Mouse (Mus musculus): ENCODE results near the gene Epo. TPM values are rescaled to one million over a fixed set of nuclear protein-coding genes. Genes with fewer than 3 reads are reported as not detected.
A peak's percentile ranks its signal among the peaks of the same experiment; 100 is the strongest.

Epo gene
- polyA plus RNA-seq, 1 experiment from 2014 or later, result not detected

DNA sequence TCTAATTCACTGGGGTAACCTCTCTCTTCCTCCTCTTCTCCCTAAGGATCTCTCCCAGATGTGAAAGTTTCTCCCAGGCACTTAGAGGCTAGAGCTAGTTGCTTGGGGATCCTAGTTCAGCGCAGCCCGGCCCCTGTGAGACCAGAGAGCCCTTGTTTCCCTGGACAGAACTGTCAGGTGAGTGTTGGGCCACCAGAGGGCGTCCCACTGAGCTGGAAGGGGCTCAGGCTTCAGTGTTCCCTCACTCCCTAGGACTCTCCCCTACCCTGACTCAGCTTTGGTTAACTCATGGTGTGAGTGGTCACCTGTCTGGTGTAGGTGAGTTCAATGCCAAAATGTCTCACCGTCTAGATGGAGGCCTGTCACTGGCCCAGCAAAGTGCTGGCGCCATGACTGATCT is 14.6 kb downstream of the Epo start, which contains the start of gene Gigyf1:
Gene Gigyf1, plus strand, starts transcription at position 113 of the 400 bp plus-strand sequence.
- no peak for DNase-seq (ENCODE audit: low spot score)
- Histone ChIP-seq H3K27me3 (replicated peaks; ENCODE audit: control insufficient read depth, insufficient read depth, low read length) (no peaks in the 10 kb centered on the region), H3K27ac (ENCODE audit: low read depth, low read length) (no peak within 1 kb of the TSS), H3K9ac (ENCODE audit: low read length) (no peak within 1 kb of the TSS), H3K36me3 (ENCODE audit: control insufficient read depth, insufficient read depth, low read length) (peaks cover 66% of the 10 kb centered on the region), H3K4me2 (ENCODE audit: low read length) (no peak within 1 kb of the TSS), H3K4me1 (ENCODE audit: control insufficient read depth, insufficient read depth, low read length) (no peaks in the 10 kb centered on the region), H3K4me3 (ENCODE audit: low read depth, low read length) (no peak within 1 kb of the TSS), H3K9me3 (replicated peaks; ENCODE audit: control insufficient read depth, low read length) (no peaks in the 10 kb centered on the region)
- WGBS, result 77% methylated on average over 5 of the region's 5 CpGs
- ATAC-seq, result no peak

DNA sequence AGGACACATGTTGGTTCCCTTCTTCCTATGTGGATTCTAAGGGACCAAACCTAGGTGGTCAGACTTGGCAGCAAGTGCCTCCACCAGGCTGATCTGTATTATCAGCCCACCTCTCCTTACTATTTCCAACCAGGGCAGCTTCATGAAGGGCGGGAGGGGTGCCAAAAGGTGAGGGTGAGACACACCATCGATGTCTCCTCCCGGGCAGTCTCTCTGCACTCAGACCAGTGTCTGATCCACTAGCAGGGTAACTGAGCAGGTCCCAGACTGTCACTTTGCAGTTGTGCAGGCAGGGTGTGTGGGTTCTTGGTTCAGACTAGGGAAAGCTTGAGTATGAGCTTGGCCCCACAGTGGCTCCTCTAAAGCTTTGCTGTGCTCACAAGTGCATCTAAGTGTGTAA is 18.2 kb downstream of the Epo start:
- no peak overlapping the region for H3K27ac ChIP-seq (ENCODE audit: low read depth, low read length)
- no peak overlapping the region for H3K9ac ChIP-seq (ENCODE audit: low read length)
- peaks cover 32% of the 10 kb centered on the region for H3K36me3 ChIP-seq (ENCODE audit: control insufficient read depth, insufficient read depth, low read length)
- ATAC-seq, result no peak
- no peak overlapping the region for H3K4me2 ChIP-seq (ENCODE audit: low read length)
- no peaks in the 10 kb centered on the region for H3K27me3 ChIP-seq (replicated peaks; ENCODE audit: control insufficient read depth, insufficient read depth, low read length)
- H3K4me3 ChIP-seq (ENCODE audit: low read depth, low read length), result no peak overlapping the region
- H3K9me3 ChIP-seq (replicated peaks; ENCODE audit: control insufficient read depth, low read length), result no peaks in the 10 kb centered on the region
- H3K4me1 ChIP-seq (ENCODE audit: control insufficient read depth, insufficient read depth, low read length), result peaks cover 20% of the 10 kb centered on the region
- WGBS, result 96% methylated on average over 3 of the region's 3 CpGs
- DNase-seq (ENCODE audit: low spot score), result no peak

DNA sequence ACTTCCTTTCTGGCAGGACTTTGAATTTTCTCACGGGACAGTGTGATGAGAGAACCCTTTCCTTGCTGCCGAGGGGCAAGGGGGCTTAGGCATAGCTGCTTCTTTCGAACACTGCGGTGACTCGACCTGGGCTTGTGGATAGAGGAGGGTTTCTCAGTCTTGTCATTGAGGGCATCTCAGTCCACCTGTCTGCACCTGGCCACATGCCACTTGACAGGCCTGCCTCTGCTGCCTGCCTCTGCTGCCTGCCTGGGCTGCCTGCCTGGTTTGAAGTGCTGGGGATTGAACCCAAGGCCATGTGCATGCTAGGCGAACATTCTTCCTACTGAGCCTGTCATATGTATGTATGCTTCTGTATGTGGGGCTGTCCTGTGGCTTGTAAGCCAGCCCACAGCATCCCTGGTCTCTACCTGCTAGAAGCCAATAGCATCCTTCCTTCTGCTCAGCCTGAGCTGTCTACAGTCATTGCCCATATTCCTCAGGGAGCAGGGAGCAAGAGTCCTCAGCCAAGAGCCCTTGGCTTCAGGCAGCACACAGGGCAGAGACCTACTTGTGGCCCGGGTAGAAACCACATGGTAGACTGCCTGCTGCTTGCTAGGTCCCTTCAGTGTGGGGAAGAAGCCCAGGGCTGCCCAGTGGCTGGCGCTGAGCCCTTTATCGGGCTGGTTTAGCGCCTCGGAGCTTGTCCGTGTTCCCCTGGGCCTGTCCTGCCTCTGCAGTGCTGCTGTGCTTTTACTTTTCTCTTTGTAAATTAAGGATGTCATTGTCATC is 18.9 kb downstream of the Epo start:
- no peak for ATAC-seq
- WGBS, result 81% methylated on average over 12 of the region's 12 CpGs
- H3K9me3 ChIP-seq (replicated peaks; ENCODE audit: control insufficient read depth, low read length), result no peaks in the 10 kb centered on the region
- H3K27ac ChIP-seq (ENCODE audit: low read depth, low read length), result no peak overlapping the region
- H3K4me3 ChIP-seq (ENCODE audit: low read depth, low read length), result no peak overlapping the region
- peaks cover 25% of the 10 kb centered on the region for H3K36me3 ChIP-seq (ENCODE audit: control insufficient read depth, insufficient read depth, low read length)
- peaks cover 20% of the 10 kb centered on the region for H3K4me1 ChIP-seq (ENCODE audit: control insufficient read depth, insufficient read depth, low read length)
- no peak overlapping the region for H3K4me2 ChIP-seq (ENCODE audit: low read length)
- no peak for DNase-seq (ENCODE audit: low spot score)
- H3K27me3 ChIP-seq (replicated peaks; ENCODE audit: control insufficient read depth, insufficient read depth, low read length), result no peaks in the 10 kb centered on the region
- H3K9ac ChIP-seq (ENCODE audit: low read length), result peak overlapping the region; percentile 29; the same call in 1 of the 2 replicates

DNA sequence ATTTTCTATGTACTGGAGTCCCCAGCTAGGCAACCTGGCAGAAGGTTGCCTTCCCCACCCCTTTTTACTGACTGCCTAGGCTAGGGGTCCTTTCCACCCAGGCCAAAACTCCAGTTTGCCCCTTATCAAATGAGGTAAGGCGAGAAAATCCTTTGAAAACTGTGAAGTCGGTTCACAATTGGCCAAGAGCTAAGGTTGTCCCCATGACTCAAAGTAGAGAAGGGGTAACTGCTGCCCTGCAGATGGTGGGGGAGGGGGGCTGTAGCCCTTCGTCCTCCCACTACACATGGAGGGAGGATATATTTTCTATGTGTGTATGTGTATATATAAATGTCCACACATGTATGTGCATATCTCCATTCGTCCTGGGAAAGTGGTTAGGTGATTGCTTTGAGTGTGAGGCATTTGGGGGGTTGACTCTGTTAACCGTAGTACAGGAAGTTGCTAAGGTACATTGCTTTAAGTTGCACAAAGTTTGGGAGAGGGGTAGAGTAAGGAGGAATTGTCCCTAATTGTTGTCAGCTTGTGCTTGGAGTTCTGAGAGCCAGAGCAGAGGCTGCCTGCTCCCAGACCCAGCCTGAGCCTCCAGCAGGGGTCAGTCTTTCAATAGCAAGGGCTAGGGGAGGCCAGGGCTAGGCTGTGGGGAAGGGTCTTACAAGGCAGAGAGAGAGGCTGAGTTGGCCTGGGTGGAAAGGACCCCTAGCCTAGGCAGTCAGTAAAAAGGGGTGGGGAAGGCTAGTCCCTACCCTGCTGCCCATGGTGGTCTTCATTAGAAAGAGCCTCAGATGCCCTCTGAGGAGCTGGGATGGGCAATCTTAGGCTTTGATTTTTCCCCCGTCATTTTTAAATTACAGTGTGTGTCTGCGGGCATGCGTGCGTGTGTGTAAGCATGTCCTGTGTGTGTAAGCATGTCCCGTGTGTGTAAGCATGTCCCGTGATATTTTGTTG is 19.9 kb downstream of the Epo start:
- peak overlapping the region; percentile 29; the same call in 1 of the 2 replicates for H3K9ac ChIP-seq (ENCODE audit: low read length)
- no peaks in the 10 kb centered on the region for H3K27me3 ChIP-seq (replicated peaks; ENCODE audit: control insufficient read depth, insufficient read depth, low read length)
- H3K4me1 ChIP-seq (ENCODE audit: control insufficient read depth, insufficient read depth, low read length), result peaks cover 20% of the 10 kb centered on the region
- peak overlapping the region; percentile 89 for H3K4me2 ChIP-seq (ENCODE audit: low read length)
- no peak overlapping the region for H3K4me3 ChIP-seq (ENCODE audit: low read depth, low read length)
- H3K27ac ChIP-seq (ENCODE audit: low read depth, low read length), result no peak overlapping the region
- WGBS, result 77% methylated on average over 11 of the region's 11 CpGs
- no peaks in the 10 kb centered on the region for H3K9me3 ChIP-seq (replicated peaks; ENCODE audit: control insufficient read depth, low read length)
- H3K36me3 ChIP-seq (ENCODE audit: control insufficient read depth, insufficient read depth, low read length), result peaks cover 18% of the 10 kb centered on the region; the same call in 1 of the 2 replicates
- ATAC-seq (peak; percentile 37), DNase-seq (ENCODE audit: low spot score) (peak; percentile 60)

DNA sequence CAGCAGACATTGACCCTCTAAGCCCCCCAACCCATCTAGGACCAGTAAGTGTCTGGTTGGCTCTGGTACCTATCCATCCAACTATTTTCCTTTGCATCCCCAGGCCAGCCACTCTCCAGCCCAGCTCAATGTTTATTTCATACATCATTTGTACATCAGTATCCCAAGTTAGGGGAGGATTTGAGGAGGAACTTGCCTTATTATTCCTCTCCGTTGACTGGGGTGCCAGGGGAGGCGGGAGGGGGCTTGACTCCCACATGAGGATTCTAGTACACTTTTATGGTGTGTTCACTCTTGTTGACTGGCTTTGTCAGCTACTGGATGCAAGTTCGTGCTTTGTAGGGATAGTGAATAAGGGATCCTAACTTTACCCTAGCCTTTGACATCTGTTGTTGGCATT is 21.3 kb downstream of the Epo start:
- WGBS, result 52% methylated on average over 3 of the region's 3 CpGs

DNA sequence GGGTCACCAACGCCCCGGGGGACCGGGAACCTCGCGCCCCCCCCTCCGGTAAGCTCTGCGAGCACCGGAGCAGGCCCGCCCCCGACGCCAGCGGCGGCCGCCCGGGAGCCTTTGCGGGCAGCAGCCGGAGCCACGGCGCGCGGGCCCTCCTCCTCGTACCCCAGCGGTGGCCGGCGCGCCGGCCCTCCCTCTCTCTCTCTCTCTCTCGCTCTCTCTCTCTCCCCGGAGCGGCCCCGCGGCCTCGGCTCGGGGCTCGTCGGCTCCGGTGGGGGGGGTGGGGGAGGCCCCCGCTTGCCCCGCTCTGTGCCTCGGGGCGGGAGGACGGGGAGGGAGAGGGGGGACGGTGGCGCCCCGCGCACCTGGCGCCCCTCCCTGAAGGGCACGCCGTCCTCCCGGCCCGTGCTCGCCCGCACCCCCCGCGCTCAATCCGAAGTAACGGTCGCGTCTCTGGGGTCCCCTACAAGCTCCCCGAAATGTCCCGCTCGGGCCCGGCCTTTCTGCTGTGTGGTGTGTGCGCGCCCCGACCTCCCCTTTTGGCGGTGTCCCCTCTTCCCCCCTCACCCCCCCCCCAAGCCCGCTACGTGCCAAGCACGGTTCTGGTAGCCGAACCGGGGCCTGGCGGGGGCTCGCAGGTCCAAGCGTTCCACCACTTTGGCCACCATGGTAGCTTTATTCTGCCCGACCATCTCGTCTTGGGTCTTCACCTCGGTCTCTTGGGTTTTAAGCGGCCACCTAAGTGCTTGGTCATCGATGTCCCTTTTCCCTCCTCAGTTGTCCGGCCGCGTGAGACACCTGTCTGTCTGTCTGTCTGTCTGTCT is 22.3 kb downstream of the Epo start:
- Histone ChIP-seq H3K36me3 (ENCODE audit: control insufficient read depth, insufficient read depth, low read length) (peaks cover 11% of the 10 kb centered on the region; the same call in 1 of the 2 replicates), H3K27me3 (replicated peaks; ENCODE audit: control insufficient read depth, insufficient read depth, low read length) (no peaks in the 10 kb centered on the region), H3K9ac (ENCODE audit: low read length) (peak overlapping the region; percentile 99), H3K9me3 (replicated peaks; ENCODE audit: control insufficient read depth, low read length) (no peaks in the 10 kb centered on the region), H3K4me3 (ENCODE audit: low read depth, low read length) (peak overlapping the region; percentile 99), H3K4me2 (ENCODE audit: low read length) (peak overlapping the region; percentile 89), H3K4me1 (ENCODE audit: control insufficient read depth, insufficient read depth, low read length) (peaks cover 20% of the 10 kb centered on the region), H3K27ac (ENCODE audit: low read depth, low read length) (peak overlapping the region; percentile 88)
- WGBS, result 2% methylated on average over 45 of the region's 83 CpGs
- no peak for DNase-seq (ENCODE audit: low spot score)
- peak; percentile 58 for ATAC-seq

More for the DNA sequence above, 21.3 kb downstream of the Epo start:
- ATAC-seq (no peak), DNase-seq (ENCODE audit: low spot score) (no peak)
- Histone ChIP-seq H3K4me3 (ENCODE audit: low read depth, low read length) (peak overlapping the region; percentile 99), H3K4me2 (ENCODE audit: low read length) (peak overlapping the region; percentile 89), H3K9ac (ENCODE audit: low read length) (peak overlapping the region; percentile 99), H3K27me3 (replicated peaks; ENCODE audit: control insufficient read depth, insufficient read depth, low read length) (no peaks in the 10 kb centered on the region), H3K27ac (ENCODE audit: low read depth, low read length) (no peak overlapping the region), H3K4me1 (ENCODE audit: control insufficient read depth, insufficient read depth, low read length) (peaks cover 20% of the 10 kb centered on the region), H3K36me3 (ENCODE audit: control insufficient read depth, insufficient read depth, low read length) (peaks cover 11% of the 10 kb centered on the region; the same call in 1 of the 2 replicates), H3K9me3 (replicated peaks; ENCODE audit: control insufficient read depth, low read length) (no peaks in the 10 kb centered on the region)

DNA sequence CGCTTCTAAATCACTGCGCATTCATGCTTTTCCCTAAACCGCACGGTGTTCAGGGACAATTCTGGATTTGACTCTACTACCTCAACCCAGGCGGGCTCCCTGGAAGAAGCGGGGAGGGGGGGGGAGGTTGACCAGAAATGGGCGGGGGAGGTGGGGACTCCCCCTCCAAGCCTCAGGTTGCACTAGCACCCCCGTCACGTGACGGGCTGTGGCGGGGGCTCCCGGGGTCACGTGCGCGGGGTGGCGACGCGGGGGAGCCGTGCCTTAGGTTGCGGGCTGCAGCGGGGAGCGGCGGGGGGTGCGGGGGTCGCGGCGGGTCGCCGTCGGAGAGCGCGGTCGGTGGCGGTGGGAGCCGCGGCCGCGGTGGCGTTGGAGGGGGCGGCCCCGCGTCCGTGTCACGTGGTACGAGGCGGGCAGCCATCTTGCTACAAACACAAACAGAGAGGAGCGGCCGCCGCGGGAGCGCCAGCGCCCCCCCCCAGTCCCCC is 23.0 kb downstream of the Epo start:
- peak overlapping the region; percentile 99 for H3K9ac ChIP-seq (ENCODE audit: low read length)
- no peaks in the 10 kb centered on the region for H3K27me3 ChIP-seq (replicated peaks; ENCODE audit: control insufficient read depth, insufficient read depth, low read length)
- no peaks in the 10 kb centered on the region for H3K9me3 ChIP-seq (replicated peaks; ENCODE audit: control insufficient read depth, low read length)
- peak overlapping the region; percentile 88 for H3K27ac ChIP-seq (ENCODE audit: low read depth, low read length)
- H3K4me1 ChIP-seq (ENCODE audit: control insufficient read depth, insufficient read depth, low read length), result peaks cover 20% of the 10 kb centered on the region
- H3K4me3 ChIP-seq (ENCODE audit: low read depth, low read length), result peak overlapping the region; percentile 99
- peaks cover 11% of the 10 kb centered on the region; the same call in 1 of the 2 replicates for H3K36me3 ChIP-seq (ENCODE audit: control insufficient read depth, insufficient read depth, low read length)
- peak; percentile 81 for DNase-seq (ENCODE audit: low spot score)
- H3K4me2 ChIP-seq (ENCODE audit: low read length), result peak overlapping the region; percentile 89
- ATAC-seq, result peak; percentile 81
- 3% methylated on average over 21 of the region's 52 CpGs for WGBS

DNA sequence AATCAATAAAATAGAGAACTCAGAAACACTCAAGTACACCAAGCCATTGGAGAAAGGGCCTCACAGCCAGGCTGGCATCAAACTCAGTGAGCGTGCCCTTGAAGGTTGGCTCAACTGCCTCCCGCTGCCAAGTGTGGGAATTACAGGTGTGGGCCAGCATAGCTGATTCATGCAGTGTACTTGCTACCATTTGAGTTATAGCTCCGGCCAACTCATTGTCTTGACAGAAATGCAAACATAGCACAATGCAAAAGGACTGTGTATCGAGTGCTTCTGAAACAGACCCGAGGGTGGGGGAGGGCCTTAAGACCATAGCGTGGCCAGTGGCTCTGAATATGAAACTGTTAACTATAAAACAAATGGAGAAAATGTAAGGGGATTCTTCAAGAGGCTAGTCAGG is 29.0 kb downstream of the Epo start:
- peaks cover 10% of the 10 kb centered on the region for H3K4me1 ChIP-seq (ENCODE audit: control insufficient read depth, insufficient read depth, low read length)
- no peak overlapping the region for H3K9ac ChIP-seq (ENCODE audit: low read length)
- H3K9me3 ChIP-seq (replicated peaks; ENCODE audit: control insufficient read depth, low read length), result no peaks in the 10 kb centered on the region
- H3K4me2 ChIP-seq (ENCODE audit: low read length), result no peak overlapping the region
- H3K4me3 ChIP-seq (ENCODE audit: low read depth, low read length), result no peak overlapping the region
- ATAC-seq (no peak), DNase-seq (ENCODE audit: low spot score) (no peak)
- H3K27me3 ChIP-seq (replicated peaks; ENCODE audit: control insufficient read depth, insufficient read depth, low read length), result no peaks in the 10 kb centered on the region
- H3K27ac ChIP-seq (ENCODE audit: low read depth, low read length), result no peak overlapping the region
- H3K36me3 ChIP-seq (ENCODE audit: control insufficient read depth, insufficient read depth, low read length), result no peaks in the 10 kb centered on the region
- WGBS, result 84% methylated on average over 6 of the region's 6 CpGs
